In the genomic region with DNA sequence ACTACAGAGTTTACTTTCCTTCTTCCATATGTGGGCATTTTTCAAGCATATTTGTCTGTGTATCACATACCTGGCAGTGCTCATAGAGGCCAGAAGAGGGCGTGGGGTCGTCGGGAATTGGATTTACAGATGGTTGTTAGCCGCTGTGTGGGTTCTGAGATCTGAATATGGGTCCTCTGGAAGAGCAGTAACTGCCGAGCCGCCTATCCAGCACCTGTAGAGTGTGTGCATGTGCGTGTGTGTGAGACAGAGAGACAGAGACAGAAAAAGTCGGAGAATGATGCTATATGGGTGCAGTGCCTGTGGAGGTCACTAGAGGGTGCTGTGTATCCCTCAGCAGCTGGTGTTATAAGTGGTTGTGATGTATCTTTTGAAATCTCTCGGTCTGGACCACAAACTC, we compare ENCODE assay signal across 8 mouse cellular contexts. TPM values are rescaled to one million over a fixed set of nuclear protein-coding genes. Genes with fewer than 3 reads are reported as not detected.
DNase-seq lines count a peak whose midpoint lies in the region; ATAC-seq lines count a peak whose summit lies in the region.

No protein-coding gene starts in this region.

- H3K4me2 ChIP-seq in heart, embryonic 11.5 days, result no peak overlapping the region

- WGBS in heart, embryonic 11.5 days (ENCODE audit: insufficient replicate concordance), result 16% methylated on average over 9 of the region's 9 CpGs

- no peak overlapping the region for H3K9ac ChIP-seq in heart, embryonic 11.5 days (ENCODE audit: low read depth, low read length)

- no peak overlapping the region for H3K27ac ChIP-seq in heart, embryonic 11.5 days (ENCODE audit: low read depth, low read length)

- H3K4me1 ChIP-seq in heart, embryonic 11.5 days (ENCODE audit: control insufficient read depth, insufficient read depth, low read length), result peaks cover 2% of the 10 kb centered on the region; the same call in 1 of the 2 replicates

- H3K36me3 ChIP-seq in heart, embryonic 11.5 days (ENCODE audit: control insufficient read depth, insufficient read depth, low read length), result no peaks in the 10 kb centered on the region

- no peaks in the 10 kb centered on the region for H3K9me3 ChIP-seq in heart, embryonic 11.5 days (replicated peaks; ENCODE audit: control insufficient read depth, low read length)

- no peaks in the 10 kb centered on the region for H3K27me3 ChIP-seq in heart, embryonic 11.5 days (ENCODE audit: control insufficient read depth, insufficient read depth, low read length)

- ATAC-seq in cerebellum, adult (ENCODE audit: insufficient number of reproducible peaks, low FRiP score, low TSS enrichment), result no peak
- ATAC-seq in heart, embryonic 11.5 days (replicated peaks; ENCODE audit: insufficient number of reproducible peaks, low FRiP score, low TSS enrichment), result no peak

- H3K4me3 ChIP-seq in heart, embryonic 11.5 days (ENCODE audit: low read depth, low read length), result 0 out of 2 replicates have a peak overlapping the region, but pooled peaks have one; percentile 0

- peak; percentile 77 for DNase-seq in cerebellum, adult 9-10 months
- peak; percentile 70 to 74 for DNase-seq in B cell, adult 2 months
- DNase-seq in c-Kit-positive CD71-positive TER-119-positive erythroid progenitor cells, embryonic 14.5 days (ENCODE audit: low spot score), result peak; percentile 74
- peak; percentile 69 to 76 for DNase-seq in kidney, postnatal 4 days
- DNase-seq in lung, postnatal 10 days, result peak; percentile 64
- peak; percentile 50 to 70 for DNase-seq in spleen, postnatal 10 days (ENCODE audit: low spot score in 2 of 2)

RNA-seq across cellular contexts. Expression of gene 1500011B03Rik, which starts 0.9 kb away (rescaled TPM):
- polyA plus RNA-seq in heart, embryonic 11.5 days (2014; fragmentation: Nextera tagmentation; extraction: Ambion mirVana), result 62.7 and 63.7 TPM in 2 replicates

RNA-seq across cellular contexts. Expression of gene 4930519G04Rik, which starts 29.3 kb away (rescaled TPM):
- polyA plus RNA-seq in heart, embryonic 11.5 days (2014; fragmentation: Nextera tagmentation; extraction: Ambion mirVana), result not detected in 2 replicates

RNA-seq across cellular contexts. Expression of gene Gm9936, which starts 34.3 kb away (rescaled TPM):
- not detected in 2 replicates for polyA plus RNA-seq in heart, embryonic 11.5 days (2014; fragmentation: Nextera tagmentation; extraction: Ambion mirVana)

RNA-seq across cellular contexts. Expression of gene Git2, which starts 48.9 kb away (rescaled TPM):
- polyA plus RNA-seq in heart, embryonic 11.5 days (2014; fragmentation: Nextera tagmentation; extraction: Ambion mirVana), result 28.9 and 30.6 TPM in 2 replicates

RNA-seq across cellular contexts. Expression of gene Ankrd13a, which starts 49.7 kb away (rescaled TPM):
- polyA plus RNA-seq in heart, embryonic 11.5 days (2014; fragmentation: Nextera tagmentation; extraction: Ambion mirVana), result 37.6 and 39.7 TPM in 2 replicates
